Mouse (Mus musculus): ENCODE results near the gene Gck. TPM values are rescaled to one million over a fixed set of nuclear protein-coding genes. Genes with fewer than 3 reads are reported as not detected.
A peak's percentile ranks its signal among the peaks of the same experiment; 100 is the strongest.
"Not testable (repeated sequence)": the region's sequence is repeated elsewhere in the genome, so short reads cannot be mapped to it uniquely, and the experiment has no call there.

Gck gene
- polyA plus RNA-seq, 1 experiment from 2014 or later: 3.9 TPM

DNA sequence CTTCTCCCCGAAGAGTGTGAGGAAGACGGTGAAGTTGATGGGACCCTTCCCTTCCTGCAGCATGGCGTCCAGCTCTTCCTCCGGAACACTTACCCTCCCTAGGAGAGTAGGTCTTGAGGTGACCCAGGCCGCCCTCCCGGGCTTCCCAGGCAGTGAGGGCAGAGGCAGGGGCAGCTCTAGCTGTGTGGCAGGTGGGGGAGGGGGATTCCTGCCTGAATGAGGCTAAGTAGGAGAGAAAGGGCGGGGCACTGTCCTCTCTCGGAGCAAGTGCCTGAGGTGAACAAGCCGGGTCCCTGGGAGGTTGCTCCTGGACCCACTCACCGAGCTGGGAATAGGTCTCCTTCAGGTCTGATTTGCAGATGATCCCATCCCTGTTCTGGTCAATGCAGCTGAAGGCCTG, 52.0 kb downstream of the Gck start:
- Histone ChIP-seq H3K27me3 (ENCODE audit: control insufficient read depth, insufficient read depth, low read length) (peaks cover 5% of the 10 kb centered on the region; the same call in 1 of the 2 replicates), H3K4me1 (replicated peaks; ENCODE audit: control insufficient read depth, insufficient read depth, low read length) (peaks cover 17% of the 10 kb centered on the region), H3K4me2 (replicated peaks) (no peak overlapping the region), H3K36me3 (replicated peaks; ENCODE audit: control insufficient read depth, insufficient read depth) (no peaks in the 10 kb centered on the region), H3K9me3 (ENCODE audit: control insufficient read depth, low read length) (no peaks in the 10 kb centered on the region), H3K27ac (no peak overlapping the region), H3K9ac (no peak overlapping the region), H3K4me3 (replicated peaks; ENCODE audit: low read length) (no peak overlapping the region)
- 16% methylated on average over 10 of the region's 10 CpGs for WGBS
- ATAC-seq (ENCODE audit: low FRiP score) (no peak), DNase-seq (ENCODE audit: low spot score) (no peak)

DNA sequence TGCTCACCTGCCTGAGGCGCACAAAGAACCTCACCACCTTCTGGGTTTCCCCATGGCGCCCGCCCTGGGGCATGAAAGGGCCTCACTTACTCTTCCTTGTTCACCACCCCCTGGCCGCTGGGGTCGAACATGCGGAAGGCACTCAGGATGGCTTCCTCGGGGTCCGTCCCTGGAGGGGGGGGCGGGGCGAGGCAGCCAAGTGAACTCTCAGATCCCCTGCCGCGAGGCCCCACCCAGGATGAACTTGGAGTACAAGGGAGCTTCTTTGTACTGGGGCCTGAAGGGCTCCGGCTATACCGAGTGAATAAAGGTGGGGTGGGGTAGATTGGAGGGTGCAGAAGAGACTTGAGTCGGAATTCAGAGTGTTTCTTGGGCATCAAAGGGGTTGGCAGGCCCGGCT, 52.7 kb downstream of the Gck start:
- no peaks in the 10 kb centered on the region for H3K9me3 ChIP-seq (ENCODE audit: control insufficient read depth, low read length)
- no peak for ATAC-seq (ENCODE audit: low FRiP score)

DNA sequence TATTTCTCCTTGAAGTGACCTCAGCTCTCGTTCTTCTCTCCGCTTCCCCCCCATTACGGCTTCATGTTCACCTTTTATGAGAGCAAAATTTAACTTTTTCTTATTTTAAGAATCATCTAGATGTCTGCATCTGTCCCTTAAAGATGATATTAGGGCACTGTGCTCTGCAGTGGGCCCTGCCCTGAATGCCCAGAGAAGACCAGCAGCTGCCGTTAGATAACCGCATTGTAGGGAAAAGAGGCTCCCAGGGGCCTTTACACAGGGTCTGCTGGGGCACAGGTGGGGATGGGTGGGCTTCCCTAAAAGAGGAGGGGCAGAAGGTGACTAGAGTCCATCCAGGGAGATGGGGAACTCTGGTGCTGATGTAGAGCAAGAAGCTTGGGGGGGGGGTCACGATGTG, 56.1 kb downstream of the Gck start:
- 65% methylated on average over 6 of the region's 6 CpGs for WGBS
- DNase-seq (ENCODE audit: low spot score) (no peak), ATAC-seq (ENCODE audit: low FRiP score) (no peak)
- H3K9ac ChIP-seq: no peak overlapping the region
- H3K4me1 ChIP-seq (replicated peaks; ENCODE audit: control insufficient read depth, insufficient read depth, low read length): 0 out of 2 replicates have a peak, but pooled peaks cover 5% of the 10 kb centered on the region
- H3K4me2 ChIP-seq (replicated peaks): no peak overlapping the region
- H3K27ac ChIP-seq: no peak overlapping the region
- H3K36me3 ChIP-seq (replicated peaks; ENCODE audit: control insufficient read depth, insufficient read depth): no peaks in the 10 kb centered on the region
- peaks cover 5% of the 10 kb centered on the region; the same call in 1 of the 2 replicates for H3K27me3 ChIP-seq (ENCODE audit: control insufficient read depth, insufficient read depth, low read length)
- H3K4me3 ChIP-seq (replicated peaks; ENCODE audit: low read length): no peak overlapping the region
- H3K9me3 ChIP-seq (ENCODE audit: control insufficient read depth, low read length): no peaks in the 10 kb centered on the region

More for the DNA sequence above, 52.7 kb downstream of the Gck start:
- Histone ChIP-seq H3K4me1 (replicated peaks; ENCODE audit: control insufficient read depth, insufficient read depth, low read length) (peaks cover 14% of the 10 kb centered on the region), H3K27ac (no peak overlapping the region), H3K4me3 (replicated peaks; ENCODE audit: low read length) (no peak overlapping the region), H3K4me2 (replicated peaks) (no peak overlapping the region), H3K27me3 (ENCODE audit: control insufficient read depth, insufficient read depth, low read length) (peaks cover 5% of the 10 kb centered on the region; the same call in 1 of the 2 replicates), H3K36me3 (replicated peaks; ENCODE audit: control insufficient read depth, insufficient read depth) (no peaks in the 10 kb centered on the region), H3K9ac (no peak overlapping the region)
- DNase-seq (ENCODE audit: low spot score): no peak
- WGBS: 16% methylated on average over 16 of the region's 16 CpGs

DNA sequence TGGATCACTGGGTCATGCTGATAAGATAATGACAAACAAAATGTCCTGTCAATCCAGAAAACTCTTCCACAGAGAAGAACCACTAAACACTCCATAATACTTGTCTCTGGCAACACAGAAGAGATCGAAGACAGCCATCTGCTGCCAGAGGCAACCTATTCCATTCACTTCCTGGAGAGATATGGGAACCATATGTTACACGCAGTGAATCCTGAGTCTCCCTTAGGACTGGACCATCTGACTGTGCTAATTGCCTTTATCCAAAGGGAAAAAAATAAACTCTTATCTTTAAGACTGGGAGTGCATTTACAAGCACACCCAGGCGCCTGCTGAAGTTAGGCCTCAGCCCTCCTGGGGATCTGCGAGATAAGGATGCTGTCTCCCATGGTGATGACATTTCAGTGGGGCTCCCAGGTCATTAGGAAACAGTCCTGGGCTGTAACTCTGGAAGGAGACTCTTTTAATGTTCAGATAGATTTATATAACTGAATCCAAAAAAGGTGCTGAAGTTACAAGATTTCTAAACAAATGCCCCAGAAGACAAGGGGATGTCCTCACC, 57.0 kb downstream of the Gck start:
- no peak overlapping the region for H3K9ac ChIP-seq
- no peaks in the 10 kb centered on the region for H3K36me3 ChIP-seq (replicated peaks; ENCODE audit: control insufficient read depth, insufficient read depth)
- 38% methylated on average over 4 of the region's 4 CpGs for WGBS
- H3K4me1 ChIP-seq (replicated peaks; ENCODE audit: control insufficient read depth, insufficient read depth, low read length): 0 out of 2 replicates have a peak, but pooled peaks cover 5% of the 10 kb centered on the region
- H3K4me3 ChIP-seq (replicated peaks; ENCODE audit: low read length): no peak overlapping the region
- peak overlapping the region; percentile 51; the same call in 1 of the 2 replicates for H3K27ac ChIP-seq
- ATAC-seq (ENCODE audit: low FRiP score): no peak
- H3K4me2 ChIP-seq (replicated peaks): no peak overlapping the region
- peaks cover 5% of the 10 kb centered on the region; the same call in 1 of the 2 replicates for H3K27me3 ChIP-seq (ENCODE audit: control insufficient read depth, insufficient read depth, low read length)
- no peaks in the 10 kb centered on the region for H3K9me3 ChIP-seq (ENCODE audit: control insufficient read depth, low read length)
- no peak for DNase-seq (ENCODE audit: low spot score)

DNA sequence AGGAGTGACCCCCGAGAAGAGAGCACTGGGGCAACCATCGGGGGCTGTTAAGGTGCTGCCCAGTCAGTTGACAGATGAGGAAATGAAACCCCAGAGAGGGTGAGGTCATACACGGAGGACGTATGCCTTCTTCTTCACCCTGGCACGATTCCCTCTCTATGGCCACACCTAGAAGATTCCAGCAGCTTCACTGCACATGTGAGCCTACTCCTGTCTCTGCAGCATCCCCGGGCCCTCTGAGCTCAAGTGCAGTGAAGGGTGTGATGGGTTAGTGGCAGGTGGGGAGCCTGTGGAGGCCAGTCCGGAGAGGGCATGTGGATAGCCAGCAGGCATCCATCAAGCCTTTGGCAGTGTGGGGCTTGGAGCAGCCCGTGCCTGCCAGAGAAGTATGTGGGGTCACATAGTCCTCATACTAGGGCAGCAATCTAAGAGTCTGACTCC, 57.7 kb downstream of the Gck start:
- Histone ChIP-seq H3K9ac (no peak overlapping the region), H3K4me3 (replicated peaks; ENCODE audit: low read length) (no peak overlapping the region), H3K4me1 (replicated peaks; ENCODE audit: control insufficient read depth, insufficient read depth, low read length) (peaks cover 5% of the 10 kb centered on the region; the same call in 1 of the 2 replicates), H3K4me2 (replicated peaks) (no peak overlapping the region), H3K27me3 (ENCODE audit: control insufficient read depth, insufficient read depth, low read length) (no peaks in the 10 kb centered on the region), H3K9me3 (ENCODE audit: control insufficient read depth, low read length) (no peaks in the 10 kb centered on the region), H3K36me3 (replicated peaks; ENCODE audit: control insufficient read depth, insufficient read depth) (no peaks in the 10 kb centered on the region), H3K27ac (peak overlapping the region; percentile 51; the same call in 1 of the 2 replicates)
- ATAC-seq (ENCODE audit: low FRiP score) (0 out of 2 replicates have a peak, but pooled peaks have one; percentile 15), DNase-seq (ENCODE audit: low spot score) (no peak)
- WGBS: 48% methylated on average over 8 of the region's 8 CpGs

DNA sequence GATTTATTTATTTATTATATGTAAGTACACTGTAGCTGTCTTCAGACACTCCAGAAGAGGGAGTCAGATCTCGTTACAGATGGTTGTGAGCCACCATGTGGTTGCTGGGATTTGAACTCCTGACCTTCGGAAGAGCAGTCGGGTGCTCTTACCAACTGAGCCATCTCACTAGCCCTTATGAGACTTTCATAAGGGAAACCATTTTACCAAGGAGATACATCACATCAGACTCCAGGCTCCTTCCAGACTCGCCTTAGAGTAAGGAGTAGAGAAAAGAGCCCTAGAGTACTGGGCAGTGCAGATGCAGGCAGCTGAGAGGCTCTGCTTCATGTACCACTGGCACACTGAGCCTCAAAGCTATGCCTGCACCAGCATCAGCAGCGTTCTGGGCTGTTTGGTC, 61.3 kb downstream of the Gck start:
- not testable (repeated sequence) for H3K9me3 ChIP-seq (ENCODE audit: control insufficient read depth, low read length); ATAC-seq (ENCODE audit: low FRiP score); H3K27me3 ChIP-seq (ENCODE audit: control insufficient read depth, insufficient read depth, low read length); DNase-seq (ENCODE audit: low spot score); H3K4me1 ChIP-seq (replicated peaks; ENCODE audit: control insufficient read depth, insufficient read depth, low read length); H3K36me3 ChIP-seq (replicated peaks; ENCODE audit: control insufficient read depth, insufficient read depth); H3K4me3 ChIP-seq (replicated peaks; ENCODE audit: low read length); H3K9ac ChIP-seq; H3K4me2 ChIP-seq (replicated peaks); H3K27ac ChIP-seq
- WGBS: 72% methylated on average over 5 of the region's 5 CpGs

DNA sequence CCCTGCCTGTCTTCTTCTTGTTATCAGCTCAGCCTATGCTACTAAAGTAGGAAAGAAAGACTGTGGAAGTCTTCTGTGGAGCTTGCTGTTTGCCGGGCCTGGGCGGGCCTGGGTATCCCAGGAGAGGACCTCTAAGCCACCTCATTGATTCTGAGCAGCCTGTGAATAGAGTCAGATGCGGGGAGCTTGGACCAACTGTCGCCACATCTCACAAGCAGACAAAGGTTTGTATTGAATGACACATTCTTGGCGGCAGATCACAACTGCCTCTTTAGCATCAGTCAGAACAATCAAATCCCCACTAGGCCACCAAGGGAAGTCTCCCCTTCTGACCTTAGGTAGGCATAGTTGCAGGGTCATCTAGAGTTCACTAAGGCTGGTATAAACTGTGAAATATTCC, 62.6 kb downstream of the Gck start:
- ATAC-seq (ENCODE audit: low FRiP score) (no peak), DNase-seq (ENCODE audit: low spot score) (no peak)
- Histone ChIP-seq H3K4me2 (replicated peaks) (no peak overlapping the region), H3K4me1 (replicated peaks; ENCODE audit: control insufficient read depth, insufficient read depth, low read length) (peaks cover 2% of the 10 kb centered on the region; the same call in 1 of the 2 replicates), H3K27ac (0 out of 2 replicates have a peak overlapping the region, but pooled peaks have one; percentile 23), H3K4me3 (replicated peaks; ENCODE audit: low read length) (no peak overlapping the region), H3K27me3 (ENCODE audit: control insufficient read depth, insufficient read depth, low read length) (no peaks in the 10 kb centered on the region), H3K36me3 (replicated peaks; ENCODE audit: control insufficient read depth, insufficient read depth) (no peaks in the 10 kb centered on the region), H3K9ac (no peak overlapping the region), H3K9me3 (ENCODE audit: control insufficient read depth, low read length) (no peaks in the 10 kb centered on the region)
- 11% methylated on average over 5 of the region's 5 CpGs for WGBS

DNA sequence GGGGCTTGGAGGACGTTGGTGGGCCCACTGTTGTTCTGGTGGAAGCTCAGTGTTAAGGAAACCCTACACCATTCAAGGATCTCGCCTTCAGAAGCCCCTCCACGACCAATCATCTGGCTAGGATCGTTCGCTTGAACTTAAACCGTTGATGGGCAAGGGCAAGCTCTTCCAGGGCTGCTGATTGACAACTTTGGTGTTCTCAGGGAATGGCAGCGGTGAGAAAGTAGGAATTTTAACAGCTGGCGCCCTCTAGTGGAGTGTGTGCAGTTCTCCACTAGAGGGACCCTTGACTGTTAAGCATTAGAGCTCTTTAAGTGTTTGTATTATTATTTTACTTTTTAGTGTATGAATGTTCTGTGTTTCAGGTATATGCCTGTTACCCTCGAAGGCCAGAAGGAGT, 63.7 kb downstream of the Gck start:
- no peak overlapping the region for H3K4me2 ChIP-seq (replicated peaks)
- no peaks in the 10 kb centered on the region for H3K27me3 ChIP-seq (ENCODE audit: control insufficient read depth, insufficient read depth, low read length)
- no peaks in the 10 kb centered on the region; the same call in 1 of the 2 replicates for H3K4me1 ChIP-seq (replicated peaks; ENCODE audit: control insufficient read depth, insufficient read depth, low read length)
- H3K27ac ChIP-seq: no peak overlapping the region
- H3K9me3 ChIP-seq (ENCODE audit: control insufficient read depth, low read length): no peaks in the 10 kb centered on the region
- H3K4me3 ChIP-seq (replicated peaks; ENCODE audit: low read length): no peak overlapping the region
- WGBS: 21% methylated on average over 9 of the region's 9 CpGs
- peak; percentile 37; the same call in 1 of the 2 replicates for ATAC-seq (ENCODE audit: low FRiP score)
- H3K36me3 ChIP-seq (replicated peaks; ENCODE audit: control insufficient read depth, insufficient read depth): no peaks in the 10 kb centered on the region
- DNase-seq (ENCODE audit: low spot score): peak; percentile 78
- no peak overlapping the region for H3K9ac ChIP-seq

DNA sequence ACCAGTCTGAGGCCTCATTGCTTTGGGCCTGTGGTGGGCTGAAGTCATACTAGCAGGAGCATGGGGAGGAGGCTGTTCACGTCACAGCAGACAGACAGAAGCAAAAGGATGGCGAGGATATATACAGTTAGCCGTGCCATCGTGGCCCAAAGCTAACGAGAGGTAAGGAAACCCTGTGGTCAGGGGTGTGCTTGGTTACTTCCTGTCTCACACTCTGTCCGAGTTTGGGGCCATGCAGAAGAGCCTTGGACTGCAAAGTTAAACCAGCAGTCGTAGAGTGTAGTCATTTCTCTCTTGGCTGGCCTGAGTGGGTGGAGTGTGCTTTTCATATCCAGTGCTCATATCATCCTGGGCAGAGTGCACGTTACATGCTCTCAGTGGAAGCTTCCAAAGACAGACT, 67.4 kb downstream of the Gck start:
- DNase-seq (ENCODE audit: low spot score) (no peak), ATAC-seq (ENCODE audit: low FRiP score) (no peak)
- no peak overlapping the region for H3K4me2 ChIP-seq (replicated peaks)
- no peaks in the 10 kb centered on the region for H3K9me3 ChIP-seq (ENCODE audit: control insufficient read depth, low read length)
- H3K27ac ChIP-seq: no peak overlapping the region
- WGBS: 81% methylated on average over 8 of the region's 8 CpGs
- no peaks in the 10 kb centered on the region for H3K27me3 ChIP-seq (ENCODE audit: control insufficient read depth, insufficient read depth, low read length)
- no peak overlapping the region for H3K9ac ChIP-seq
- H3K36me3 ChIP-seq (replicated peaks; ENCODE audit: control insufficient read depth, insufficient read depth): no peaks in the 10 kb centered on the region
- H3K4me1 ChIP-seq (replicated peaks; ENCODE audit: control insufficient read depth, insufficient read depth, low read length): peaks cover 8% of the 10 kb centered on the region
- no peak overlapping the region for H3K4me3 ChIP-seq (replicated peaks; ENCODE audit: low read length)
